Mouse (Mus musculus) liver, adult 2 months (tissue): ENCODE measurements around the gene Brms1. TPM values are rescaled to one million over a fixed set of nuclear protein-coding genes. Genes with fewer than 3 reads are reported as not detected.

Experiments
- DNase-seq: peaks from one replicate; pipeline ENCODE4 v3.0.0-alpha.2; 2011; ENCODE audit warnings: low read depth, low spot score; ENCODE audit errors: extremely low read depth
- H3K27ac ChIP-seq: fragments of 200-500 bp; replicated peaks from 2 replicates; pipeline ENCODE4 v1.5.1; 2012; ENCODE audit warnings: low read depth, mild to moderate bottlenecking, control low read depth, inconsistent platforms, low read length; ENCODE audit not compliant: insufficient read depth
- H3K27me3 ChIP-seq: fragments of 200-500 bp; 2 replicates; pipeline ENCODE4 v1.6.1; 2012; ENCODE audit warnings: mild to moderate bottlenecking, moderate library complexity, low read length, inconsistent platforms; ENCODE audit not compliant: control insufficient read depth, insufficient read depth
- H3K36me3 ChIP-seq: fragments of 200-500 bp; 2 replicates; pipeline ENCODE4 v1.6.1; 2012; ENCODE audit warnings: low read length, inconsistent platforms; ENCODE audit not compliant: control insufficient read depth, insufficient read depth
- H3K4me1 ChIP-seq: fragments of 200-500 bp; 2 replicates; pipeline ENCODE4 v1.6.1; 2011; ENCODE audit warnings: low read length; ENCODE audit not compliant: control insufficient read depth, insufficient read depth
- H3K4me3 ChIP-seq: fragments of 200-500 bp; 2 replicates; pipeline ENCODE4 v1.5.1; 2011; ENCODE audit warnings: low read depth, mild to moderate bottlenecking, control low read depth, low read length, moderate library complexity; ENCODE audit not compliant: insufficient read depth
- H3K79me2 ChIP-seq: fragments of 200-500 bp; 2 replicates; pipeline ENCODE4 v1.6.1; 2012; ENCODE audit warnings: inconsistent platforms, mild to moderate bottlenecking, low read length, moderate library complexity; ENCODE audit not compliant: control insufficient read depth, insufficient read depth
- H3K9ac ChIP-seq: fragments of 200-500 bp; 2 replicates; pipeline ENCODE4 v1.6.1; 2012; ENCODE audit warnings: low read depth, mild to moderate bottlenecking, control low read depth, inconsistent platforms, low read length
- CTCF ChIP-seq: fragments of 200-500 bp; IDR thresholded peaks from 2 replicates; pipeline ENCODE4 v1.5.1; 2011; ENCODE audit warnings: low read depth, low read length, control low read depth
- POLR2A ChIP-seq: fragments of 200-500 bp; IDR thresholded peaks from 2 replicates; pipeline ENCODE4 v1.6.1; 2011; ENCODE audit warnings: low read length, control low read depth; ENCODE audit not compliant: insufficient read depth; ENCODE audit errors: extremely low read depth
- WGBS: fragments of 180-500 bp; shearing (Covaris S2); methylation state at CpG from one replicate; pipeline ENCODE4 v1.1.7; 2018; 5-methylcytosine and 5-hydroxymethylcytosine counted together
- polyA plus RNA-seq: library from polyadenylated mRNA; depleted of rRNA; stranded (reverse); fragments of >200 nt; gene quantifications from 2 replicates; pipeline ENCODE4 v1.2.3, GENCODE M21; 2012
- total RNA-seq: library from RNA; depleted of rRNA; stranded (reverse); fragments of >200 nt; gene quantifications from 2 replicates; pipeline ENCODE4 v1.2.3, GENCODE M21; 2014

Gene Brms1
- total and polyA plus RNA-seq, 2 experiments, result 13.2 to 22.6 TPM

- 69% methylated on average over 7 of the region's 7 CpGs for WGBS
- no peak for DNase-seq
- H3K79me2 ChIP-seq, result no peaks in the 10 kb centered on the region
- H3K4me3 ChIP-seq, result no peak overlapping the region
- no peak for TF ChIP-seq POLR2A
- TF ChIP-seq CTCF, result no peak
- H3K27ac ChIP-seq, result no peak overlapping the region
- peaks cover 12% of the 10 kb centered on the region for H3K27me3 ChIP-seq
- no peaks in the 10 kb centered on the region for H3K36me3 ChIP-seq
- H3K9ac ChIP-seq, result no peak overlapping the region
- no peaks in the 10 kb centered on the region for H3K4me1 ChIP-seq
Measured at GRCm38 (mm10) chr19:5065104-5065503, 23.9 kb downstream of the Brms1 start.

GRCm38 (mm10) chr19:5067040-5067799 is 26.1 kb downstream of the Brms1 start:
- no peak overlapping the region for H3K4me3 ChIP-seq

GRCm38 (mm10) chr19:5067867-5068569 is 26.9 kb downstream of the Brms1 start, which contains the start of gene Cd248:
Gene Cd248, plus strand, starts transcription at chr19:5068078.
- DNase-seq, result no peak

More at GRCm38 (mm10) chr19:5067040-5067799, 26.1 kb downstream of the Brms1 start:
- Histone ChIP-seq H3K79me2 (no peaks in the 10 kb centered on the region), H3K36me3 (no peaks in the 10 kb centered on the region), H3K4me1 (peaks cover 5% of the 10 kb centered on the region; the same call in 1 of the 2 replicates), H3K9ac (no peak overlapping the region), H3K27ac (peak overlapping the region; percentile 46; the same call in 1 of the 2 replicates), H3K27me3 (peaks cover 12% of the 10 kb centered on the region)
- WGBS, result 19% methylated on average over 15 of the region's 15 CpGs
- no peak for DNase-seq
- no peak for TF ChIP-seq CTCF
- TF ChIP-seq POLR2A, result no peak

GRCm38 (mm10) chr19:5068570-5069234 is 27.5 kb downstream of the Brms1 start:
- Histone ChIP-seq H3K79me2 (no peaks in the 10 kb centered on the region), H3K27me3 (peaks cover 12% of the 10 kb centered on the region), H3K4me3 (peak overlapping the region; percentile 53; the same call in 1 of the 2 replicates), H3K27ac (no peak overlapping the region), H3K36me3 (no peaks in the 10 kb centered on the region), H3K9ac (peak overlapping the region; percentile 50; the same call in 1 of the 2 replicates), H3K4me1 (peaks cover 9% of the 10 kb centered on the region; the same call in 1 of the 2 replicates)
- DNase-seq, result no peak
- 35% methylated on average over 21 of the region's 21 CpGs for WGBS
- TF ChIP-seq CTCF, result no peak
- TF ChIP-seq POLR2A, result no peak

More at GRCm38 (mm10) chr19:5067867-5068569, 26.9 kb downstream of the Brms1 start, which contains the start of gene Cd248:
- Histone ChIP-seq H3K27ac (peak within 1 kb of the TSS; percentile 46; the same call in 1 of the 2 replicates), H3K4me1 (peaks cover 9% of the 10 kb centered on the region; the same call in 1 of the 2 replicates), H3K36me3 (no peaks in the 10 kb centered on the region), H3K4me3 (peak within 1 kb of the TSS; percentile 53; the same call in 1 of the 2 replicates), H3K27me3 (peaks cover 12% of the 10 kb centered on the region), H3K9ac (peak within 1 kb of the TSS; percentile 50), H3K79me2 (no peaks in the 10 kb centered on the region)
- 3% methylated on average over 55 of the region's 56 CpGs for WGBS
- TF ChIP-seq POLR2A (0 out of 2 replicates have a peak, but pooled peaks have one; percentile 15), CTCF (no peak)

- no peak overlapping the region for H3K27ac ChIP-seq
- H3K36me3 ChIP-seq, result no peaks in the 10 kb centered on the region
- H3K9ac ChIP-seq, result no peak overlapping the region
- peaks cover 12% of the 10 kb centered on the region for H3K27me3 ChIP-seq
- WGBS, result 90% methylated on average over 5 of the region's 5 CpGs
- no peak for DNase-seq
- no peaks in the 10 kb centered on the region for H3K79me2 ChIP-seq
- TF ChIP-seq CTCF, result no peak
- TF ChIP-seq POLR2A, result no peak
- H3K4me3 ChIP-seq, result no peak overlapping the region
- H3K4me1 ChIP-seq, result peaks cover 9% of the 10 kb centered on the region; the same call in 1 of the 2 replicates
Measured at GRCm38 (mm10) chr19:5069486-5069885, 28.3 kb downstream of the Brms1 start.
